Mouse (Mus musculus): Measurements from ENCODE around the gene Syt1.

Gene Syt1

GRCm38 (mm10) chr10:108885769-108886168 lies 125.0 kb downstream of the Syt1 start:
- no peak for DNase-seq (ENCODE audit: low spot score)

GRCm38 (mm10) chr10:108884520-108884919 lies 126.3 kb downstream of the Syt1 start:
- DNase-seq (ENCODE audit: low spot score): no peak

- no peak for DNase-seq (ENCODE audit: low spot score)
Observed at GRCm38 (mm10) chr10:108880372-108880771, 130.4 kb downstream of the Syt1 start.

- no peak for DNase-seq (ENCODE audit: low spot score)
Observed at GRCm38 (mm10) chr10:108875730-108876129, 135.1 kb downstream of the Syt1 start.

- no peak for DNase-seq (ENCODE audit: low spot score)
Observed at GRCm38 (mm10) chr10:108874687-108875086, 136.1 kb downstream of the Syt1 start.

GRCm38 (mm10) chr10:108872359-108872758 lies 138.4 kb downstream of the Syt1 start:
- no peak for DNase-seq (ENCODE audit: low spot score)

GRCm38 (mm10) chr10:108870586-108870985 lies 140.2 kb downstream of the Syt1 start:
- no peak for DNase-seq (ENCODE audit: low spot score)

GRCm38 (mm10) chr10:108868136-108868535 lies 142.6 kb downstream of the Syt1 start:
- no peak for DNase-seq (ENCODE audit: low spot score)

GRCm38 (mm10) chr10:108867202-108867601 lies 143.6 kb downstream of the Syt1 start:
- peak; percentile 4 for DNase-seq (ENCODE audit: low spot score)

- no peak for DNase-seq (ENCODE audit: low spot score)
Observed at GRCm38 (mm10) chr10:108865586-108865985, 145.2 kb downstream of the Syt1 start.

- no peak for DNase-seq (ENCODE audit: low spot score)
Observed at GRCm38 (mm10) chr10:108855986-108856385, 154.8 kb downstream of the Syt1 start.

GRCm38 (mm10) chr10:108852757-108853156 lies 158.0 kb downstream of the Syt1 start:
- DNase-seq (ENCODE audit: low spot score): no peak

- DNase-seq (ENCODE audit: low spot score): no peak
Observed at GRCm38 (mm10) chr10:108837434-108837833, 173.3 kb downstream of the Syt1 start.

GRCm38 (mm10) chr10:108832248-108832647 lies 178.5 kb downstream of the Syt1 start:
- no peak for DNase-seq (ENCODE audit: low spot score)

- DNase-seq (ENCODE audit: low spot score): no peak
Observed at GRCm38 (mm10) chr10:108831801-108832200, 179.0 kb downstream of the Syt1 start.

- no peak for DNase-seq (ENCODE audit: low spot score)
Observed at GRCm38 (mm10) chr10:108822273-108822672, 188.5 kb downstream of the Syt1 start.

- DNase-seq (ENCODE audit: low spot score): no peak
Observed at GRCm38 (mm10) chr10:108815339-108815738, 195.4 kb downstream of the Syt1 start.

GRCm38 (mm10) chr10:108804380-108804779 lies 206.4 kb downstream of the Syt1 start:
- DNase-seq (ENCODE audit: low spot score): no peak

GRCm38 (mm10) chr10:108800776-108801175 lies 210.0 kb downstream of the Syt1 start:
- no peak for DNase-seq (ENCODE audit: low spot score)

- DNase-seq (ENCODE audit: low spot score): no peak
Observed at GRCm38 (mm10) chr10:108798826-108799225, 212.0 kb downstream of the Syt1 start.

- DNase-seq (ENCODE audit: low spot score): no peak
Observed at GRCm38 (mm10) chr10:108782817-108783216, 228.0 kb downstream of the Syt1 start.

- no peak for DNase-seq (ENCODE audit: low spot score)
Observed at GRCm38 (mm10) chr10:108780614-108781013, 230.2 kb downstream of the Syt1 start.

GRCm38 (mm10) chr10:108776735-108777134 lies 234.0 kb downstream of the Syt1 start:
- no peak for DNase-seq (ENCODE audit: low spot score)

- DNase-seq (ENCODE audit: low spot score): no peak
Observed at GRCm38 (mm10) chr10:108771081-108771480, 239.7 kb downstream of the Syt1 start.

- no peak for DNase-seq (ENCODE audit: low spot score)
Observed at GRCm38 (mm10) chr10:108765564-108765963, 245.2 kb downstream of the Syt1 start.

Measured in ovary, postnatal 14 days (tissue).